Mouse (Mus musculus) lung, postnatal 0 days (tissue): Measurements from ENCODE around the gene Pcdh7.

Source experiments
- CTCF ChIP-seq: IDR thresholded peaks from 2 replicates; pipeline ENCODE4 v1.5.1; 2016; ENCODE audit warnings: antibody characterized with exemption, mild to moderate bottlenecking
- EP300 ChIP-seq: IDR thresholded peaks from 2 replicates; pipeline ENCODE4 v1.6.1; 2016; ENCODE audit warnings: antibody characterized with exemption, mild to moderate bottlenecking, control low read depth

GRCm38 (mm10) chr5:57899018-57899614 lies 181.3 kb downstream of the Pcdh7 start:
- no peak for TF ChIP-seq CTCF
- no peak for TF ChIP-seq EP300
